Mouse (Mus musculus) pancreas, adult 10 weeks (tissue): Measurements from ENCODE around the gene Ppp2ca. TPM values are rescaled to one million over a fixed set of nuclear protein-coding genes. Genes with fewer than 3 reads are reported as not detected.

Source experiments
- polyA plus RNA-seq: library from polyadenylated mRNA; stranded (reverse); fragments of 350-450 nt; fragmentation: Illumina TruSeq; extraction: RNeasy Lipid Tissue Mini Kit (QIAGEN cat#74804); gene quantifications from one replicate; pipeline ENCODE4 v1.2.3, GENCODE M21; 2015; ENCODE audit warnings: low read depth, low replicate concordance; ENCODE audit not compliant: insufficient read depth

The Ppp2ca gene
- polyA plus RNA-seq = 9.2 TPM

GRCm38 (mm10) chr11:52098398-52098946 is at the start of gene Ppp2ca:
Gene Ppp2ca (plus strand): TSS chr11:52098681.

GRCm38 (mm10) chr11:52145428-52145827 is 46.9 kb downstream of the Ppp2ca start, which contains the start of gene Olfr1373:
Gene Olfr1373 (minus strand): TSS chr11:52145528.

Other genes starting within 250 kb of the Ppp2ca start
- 4.3 TPM for gene Jade2, start 241.0 kb upstream of the Ppp2ca start, polyA plus RNA-seq
- 7.9 TPM for gene Cdkn2aipnl, start 131.0 kb upstream of the Ppp2ca start, polyA plus RNA-seq
- gene Ube2b, start 97.9 kb upstream of the Ppp2ca start, polyA plus RNA-seq = 35.1 TPM
- 1.1 TPM for gene Cdkl3, start 94.5 kb upstream of the Ppp2ca start, polyA plus RNA-seq
- gene Olfr1373, start 46.8 kb downstream of the Ppp2ca start, polyA plus RNA-seq = not detected
- gene Olfr1371, start 115.3 kb downstream of the Ppp2ca start, polyA plus RNA-seq = not detected
- gene Skp1a, start 133.3 kb downstream of the Ppp2ca start, polyA plus RNA-seq = 42.1 TPM
- gene Tcf7, start 184.3 kb downstream of the Ppp2ca start, polyA plus RNA-seq = 1.2 TPM